Mouse (Mus musculus) myocyte (in vitro differentiated cells): ENCODE data around the gene Eva1c. TPM values are rescaled to one million over a fixed set of nuclear protein-coding genes. Genes with fewer than 3 reads are reported as not detected.

ENCODE experiments used
- H3K27me3 ChIP-seq: one replicate; pipeline ENCODE4 v1.6.1; 2011; ENCODE audit not compliant: control insufficient read depth, insufficient read depth, insufficient read length
- H3K36me3 ChIP-seq: one replicate; pipeline ENCODE4 v1.6.1; 2011; ENCODE audit not compliant: control insufficient read depth, insufficient read depth
- H3K4me2 ChIP-seq: one replicate; pipeline ENCODE4 v1.6.1; 2011; ENCODE audit warnings: low read depth, control low read depth
- H3K4me3 ChIP-seq: one replicate; pipeline ENCODE4 v1.5.1; 2011; ENCODE audit warnings: mild to moderate bottlenecking, control low read depth, moderate library complexity
- H3K79me2 ChIP-seq: one replicate; pipeline ENCODE4 v1.6.1; 2011; ENCODE audit not compliant: control insufficient read depth, insufficient read depth
- H3ac ChIP-seq: one replicate; pipeline ENCODE4 v1.6.1; 2011; ENCODE audit not compliant: control insufficient read depth, insufficient read length
- CEBPB ChIP-seq: IDR thresholded peaks from 2 replicates; pipeline ENCODE4 v1.6.1; 2011; ENCODE audit warnings: mild to moderate bottlenecking, moderate library complexity; ENCODE audit not compliant: poor library complexity, insufficient read depth, severe bottlenecking
- E2F4 ChIP-seq: IDR thresholded peaks from one replicate; pipeline ENCODE4 v1.6.1; 2011; ENCODE audit warnings: mild to moderate bottlenecking, control low read depth, moderate library complexity; ENCODE audit not compliant: insufficient read depth
- MAX ChIP-seq: IDR thresholded peaks from one replicate; pipeline ENCODE4 v1.6.1; 2011; ENCODE audit warnings: low read depth, mild to moderate bottlenecking, control low read depth
- MYOD1 ChIP-seq, 3 experiments: IDR thresholded peaks; one replicate each; pipeline ENCODE4 v1.6.1; 2011; ENCODE audit warnings: control low read depth in 2 of 3, low read depth in 2 of 3, mild to moderate bottlenecking in 2 of 3, moderate library complexity in 1 of 3; ENCODE audit not compliant: insufficient read length in 2 of 3, control insufficient read depth in 1 of 3
- MYOG ChIP-seq, 3 experiments: IDR thresholded peaks; one replicate each; pipeline ENCODE4 v1.6.1; 2011; ENCODE audit warnings: control low read depth in 2 of 3, low read depth in 2 of 3, mild to moderate bottlenecking in 2 of 3; ENCODE audit not compliant: insufficient read length in 2 of 3, control insufficient read depth in 1 of 3, insufficient read depth in 1 of 3
- POLR2A ChIP-seq: IDR thresholded peaks from one replicate; pipeline ENCODE4 v1.6.1; 2011; ENCODE audit warnings: low read depth, mild to moderate bottlenecking, control low read depth, moderate library complexity; ENCODE audit not compliant: insufficient read length
- POLR2AphosphoS2 ChIP-seq: IDR thresholded peaks from one replicate; pipeline ENCODE4 v1.6.1; 2011; ENCODE audit warnings: low read depth, control low read depth; ENCODE audit not compliant: insufficient read length
- REST ChIP-seq: IDR thresholded peaks from one replicate; pipeline ENCODE4 v1.6.1; 2011; ENCODE audit warnings: mild to moderate bottlenecking, control low read depth, moderate library complexity; ENCODE audit not compliant: insufficient read depth, insufficient read length
- SRF ChIP-seq: IDR thresholded peaks from one replicate; pipeline ENCODE4 v1.6.1; 2011; ENCODE audit warnings: low read depth; ENCODE audit not compliant: control insufficient read depth, insufficient read length
- TCF12 ChIP-seq: IDR thresholded peaks from one replicate; pipeline ENCODE4 v1.6.1; 2011; ENCODE audit warnings: mild to moderate bottlenecking, control low read depth; ENCODE audit not compliant: poor library complexity, insufficient read depth, severe bottlenecking
- TCF3 ChIP-seq: IDR thresholded peaks from one replicate; pipeline ENCODE4 v1.6.1; 2011; ENCODE audit warnings: low read depth, control low read depth; ENCODE audit not compliant: insufficient read length
- USF1 ChIP-seq: IDR thresholded peaks from one replicate; pipeline ENCODE4 v1.6.1; 2011; ENCODE audit warnings: low read depth, mild to moderate bottlenecking, control low read depth, moderate library complexity
- polyA plus RNA-seq: library from polyadenylated mRNA; unstranded; fragments of >200 nt; fragmentation: generic; extraction: Trizol; gene quantifications from one replicate; pipeline ENCODE4 v1.2.1, GENCODE M21; 2012; ENCODE audit warnings: missing spikeins

Gene Eva1c
- polyA plus RNA-seq, 1 experiment: 4.5 TPM

GRCm38 (mm10) chr16:90921471-90922159 is 95.1 kb downstream of the Eva1c start:
- H3K4me2 ChIP-seq: no peak overlapping the region
- H3K4me3 ChIP-seq: no peak overlapping the region
- H3K27me3 ChIP-seq: no peaks in the 10 kb centered on the region
- H3K79me2 ChIP-seq: no peaks in the 10 kb centered on the region
- H3K36me3 ChIP-seq: peaks cover 3% of the 10 kb centered on the region
- no peak overlapping the region for H3ac ChIP-seq
- TF ChIP-seq MYOD1 (IDR thresholded peaks at IDR 0.05; ENCODE audit: control insufficient read depth in 1 of 3, insufficient read length in 2 of 3, low read depth in 2 of 3) (peak in 1 of 3 experiments; percentile 43), SRF (no peak)

- H3K4me2 ChIP-seq: no peak overlapping the region
Observed at GRCm38 (mm10) chr16:90924606-90925370, 98.3 kb downstream of the Eva1c start.

GRCm38 (mm10) chr16:90925461-90925860 is 98.9 kb downstream of the Eva1c start:
- Histone ChIP-seq H3K4me2 (no peak overlapping the region), H3K4me3 (no peak overlapping the region), H3K27me3 (no peaks in the 10 kb centered on the region), H3K36me3 (peaks cover 3% of the 10 kb centered on the region), H3ac (no peak overlapping the region), H3K79me2 (no peaks in the 10 kb centered on the region)
- TF ChIP-seq USF1: no peak
- no peak for TF ChIP-seq TCF3
- no peak for TF ChIP-seq CEBPB
- no peak for TF ChIP-seq MAX

More at GRCm38 (mm10) chr16:90924606-90925370, 98.3 kb downstream of the Eva1c start:
- no peak overlapping the region for H3K4me3 ChIP-seq
- peaks cover 3% of the 10 kb centered on the region for H3K36me3 ChIP-seq
- H3ac ChIP-seq: no peak overlapping the region
- H3K27me3 ChIP-seq: no peaks in the 10 kb centered on the region
- no peaks in the 10 kb centered on the region for H3K79me2 ChIP-seq
- TF ChIP-seq TCF12 (no peak), POLR2AphosphoS2 (no peak), SRF (no peak), USF1 (no peak), TCF3 (no peak), CEBPB (no peak), MYOG (IDR thresholded peaks at IDR 0.05; ENCODE audit: control insufficient read depth in 1 of 3, insufficient read depth in 1 of 3, insufficient read length in 2 of 3, low read depth in 2 of 3) (no peak)

GRCm38 (mm10) chr16:90927446-90927845 is 100.9 kb downstream of the Eva1c start:
- H3K36me3 ChIP-seq: peaks cover 3% of the 10 kb centered on the region
- no peaks in the 10 kb centered on the region for H3K79me2 ChIP-seq
- no peak overlapping the region for H3K4me2 ChIP-seq
- TF ChIP-seq REST: no peak
- TF ChIP-seq MYOD1 (IDR thresholded peaks at IDR 0.05; ENCODE audit: control insufficient read depth in 1 of 3, insufficient read length in 2 of 3, low read depth in 2 of 3): no peak
- TF ChIP-seq POLR2A: no peak
- no peak for TF ChIP-seq SRF
- no peak for TF ChIP-seq MAX
- TF ChIP-seq CEBPB: no peak
- no peak for TF ChIP-seq TCF3
- no peak for TF ChIP-seq TCF12
- no peak for TF ChIP-seq MYOG (IDR thresholded peaks at IDR 0.05; ENCODE audit: control insufficient read depth in 1 of 3, insufficient read depth in 1 of 3, insufficient read length in 2 of 3, low read depth in 2 of 3)
- TF ChIP-seq USF1: no peak
- TF ChIP-seq POLR2AphosphoS2: no peak
- no peak for TF ChIP-seq E2F4
- H3ac ChIP-seq: no peak overlapping the region
- no peak overlapping the region for H3K4me3 ChIP-seq
- H3K27me3 ChIP-seq: no peaks in the 10 kb centered on the region

- no peaks in the 10 kb centered on the region for H3K36me3 ChIP-seq
- H3K27me3 ChIP-seq: no peaks in the 10 kb centered on the region
- H3K4me2 ChIP-seq: peak overlapping the region; percentile 74
- TF ChIP-seq TCF12 (no peak), SRF (no peak), POLR2AphosphoS2 (no peak), E2F4 (no peak), REST (no peak)
- no peaks in the 10 kb centered on the region for H3K79me2 ChIP-seq
- peak overlapping the region; percentile 62 for H3K4me3 ChIP-seq
- peak overlapping the region; percentile 37 for H3ac ChIP-seq
Observed at GRCm38 (mm10) chr16:90933534-90934176, 107.1 kb downstream of the Eva1c start.
